20 mouse cellular contexts compared by ENCODE assay signal in genomic region chr6:141148417-141149169, GRCm38 (mm10).
DNase-seq lines count a peak whose midpoint lies in the region; ATAC-seq and TF ChIP-seq lines count a peak whose summit lies in the region.
"Had no signal": no experiment of that assay in that cellular context is flagged by ENCODE, and none has a peak within 500 bp of the region (broad histone marks: within the 10 kb centered on the region; RNA-seq: fewer than 3 reads in every experiment).

No protein-coding gene starts in this region.

- no peak overlapping the region for H3K4me3 ChIP-seq in forebrain, embryonic 12.5 days (replicated peaks)
- no peak overlapping the region for H3K4me3 ChIP-seq in forebrain, embryonic 16.5 days (replicated peaks; ENCODE audit: low read length)
- no peak overlapping the region for H3K4me3 ChIP-seq in midbrain, embryonic 12.5 days
- no peak overlapping the region for H3K4me3 ChIP-seq in thymus, adult 2 months (ENCODE audit: control insufficient read depth, insufficient read depth, low read length)
- H3K4me3 ChIP-seq: embryonic facial prominence, embryonic 15.5 days; gastrocnemius, adult 2 months; hindbrain, embryonic 13.5 days; limb, embryonic 15.5 days; liver, embryonic 15.5 days; neural tube, embryonic 12.5 days had no signal

- WGBS in forebrain, embryonic 12.5 days, result 46% methylated on average over 5 of the region's 5 CpGs
- 40% methylated on average over 5 of the region's 5 CpGs for whole genome bisulfite sequencing in forebrain, embryonic 16.5 days
- 49% methylated on average over 5 of the region's 5 CpGs for WGBS in midbrain, embryonic 12.5 days
- 93% methylated on average over 5 of the region's 5 CpGs for WGBS in thymus, adult 2 months

- H3K27me3 ChIP-seq in forebrain, embryonic 12.5 days, result no peaks in the 10 kb centered on the region
- H3K27me3 ChIP-seq in forebrain, embryonic 16.5 days (replicated peaks; ENCODE audit: control insufficient read depth, insufficient read depth, low read length), result no peaks in the 10 kb centered on the region
- H3K27me3 ChIP-seq in midbrain, embryonic 12.5 days, result no peaks in the 10 kb centered on the region
- H3K27me3 ChIP-seq in thymus, adult 2 months (ENCODE audit: control insufficient read depth, insufficient read depth, low read length), result no peaks in the 10 kb centered on the region
- H3K27me3 ChIP-seq: CH12.LX; embryonic facial prominence, embryonic 15.5 days; hindbrain, embryonic 13.5 days; limb, embryonic 15.5 days; liver, embryonic 15.5 days; neural tube, embryonic 12.5 days had no signal

- no peak overlapping the region for H3K9ac ChIP-seq in forebrain, embryonic 12.5 days
- no peak overlapping the region for H3K9ac ChIP-seq in forebrain, embryonic 16.5 days (replicated peaks; ENCODE audit: low read depth, low read length)
- no peak overlapping the region for H3K9ac ChIP-seq in midbrain, embryonic 12.5 days (replicated peaks)
- H3K9ac ChIP-seq: embryonic facial prominence, embryonic 15.5 days; hindbrain, embryonic 13.5 days; limb, embryonic 15.5 days; liver, embryonic 15.5 days; neural tube, embryonic 12.5 days had no signal

- 0 out of 2 replicates have a peak, but pooled peaks have one; percentile 30 for ATAC-seq in forebrain, embryonic 12.5 days (ENCODE audit: low FRiP score)
- ATAC-seq in forebrain, embryonic 16.5 days, result no peak
- ATAC-seq in midbrain, embryonic 12.5 days (ENCODE audit: low FRiP score, low read depth), result peak; percentile 66

- peak; percentile 9 for DNase-seq in embryo, embryonic 11 days
- DNase-seq in retina, postnatal 1 day, result peak; percentile 30
- DNase-seq in lung, postnatal 36 days, result no peak
- DNase-seq in thymus, adult 2 months, result no peak
- DNase-seq: cerebellum, adult 8-10 months; gastrocnemius, adult 2 months; heart, postnatal 14 days; kidney, adult 18-20 months; kidney, postnatal 10 days; spleen, adult 18-20 months had no signal

- TF ChIP-seq POLR2A in thymus, adult 2 months (IDR thresholded peaks at IDR 0.05; ENCODE audit: control insufficient read depth, extremely low read depth, insufficient read depth, low read length, poor library complexity), result no peak

- H3K36me3 ChIP-seq in forebrain, embryonic 12.5 days (replicated peaks), result no peaks in the 10 kb centered on the region
- no peaks in the 10 kb centered on the region for H3K36me3 ChIP-seq in forebrain, embryonic 16.5 days (ENCODE audit: control insufficient read depth, insufficient read depth)
- H3K36me3 ChIP-seq in midbrain, embryonic 12.5 days, result no peaks in the 10 kb centered on the region
- H3K36me3 ChIP-seq in thymus, adult 2 months (ENCODE audit: control insufficient read depth, insufficient read depth, low read length), result no peaks in the 10 kb centered on the region
- H3K36me3 ChIP-seq: embryonic facial prominence, embryonic 15.5 days; hindbrain, embryonic 13.5 days; limb, embryonic 15.5 days; liver, embryonic 15.5 days; neural tube, embryonic 12.5 days had no signal

- TF ChIP-seq CTCF in thymus, adult 2 months (IDR thresholded peaks at IDR 0.05; ENCODE audit: borderline replicate concordance, control insufficient read depth, extremely low read depth, insufficient read depth, low read length, poor library complexity), result no peak

- H3K27ac ChIP-seq in forebrain, embryonic 12.5 days, result no peak overlapping the region
- no peak overlapping the region for H3K27ac ChIP-seq in forebrain, embryonic 16.5 days (ENCODE audit: low read length)
- H3K27ac ChIP-seq in midbrain, embryonic 12.5 days (replicated peaks), result no peak overlapping the region
- H3K27ac ChIP-seq in thymus, adult 2 months (ENCODE audit: control insufficient read depth, insufficient read depth, low read length), result no peak overlapping the region
- H3K27ac ChIP-seq: embryonic facial prominence, embryonic 15.5 days; gastrocnemius, adult 2 months; hindbrain, embryonic 13.5 days; limb, embryonic 15.5 days; liver, embryonic 15.5 days; neural tube, embryonic 12.5 days had no signal

- H3K9me3 ChIP-seq in forebrain, embryonic 12.5 days, result no peaks in the 10 kb centered on the region
- H3K9me3 ChIP-seq in forebrain, embryonic 16.5 days (ENCODE audit: control insufficient read depth, low read length), result no peaks in the 10 kb centered on the region
- no peaks in the 10 kb centered on the region for H3K9me3 ChIP-seq in midbrain, embryonic 12.5 days
- H3K9me3 ChIP-seq: embryonic facial prominence, embryonic 15.5 days; hindbrain, embryonic 13.5 days; limb, embryonic 15.5 days; liver, embryonic 15.5 days; neural tube, embryonic 12.5 days had no signal

- peaks cover 8% of the 10 kb centered on the region for H3K4me1 ChIP-seq in forebrain, embryonic 12.5 days
- H3K4me1 ChIP-seq in forebrain, embryonic 16.5 days (replicated peaks; ENCODE audit: control insufficient read depth, insufficient read depth, low read length), result no peaks in the 10 kb centered on the region
- peaks cover 11% of the 10 kb centered on the region; the same call in 1 of the 2 replicates for H3K4me1 ChIP-seq in midbrain, embryonic 12.5 days
- no peaks in the 10 kb centered on the region for H3K4me1 ChIP-seq in thymus, adult 2 months (replicated peaks; ENCODE audit: control insufficient read depth, insufficient read depth, low read length)
- H3K4me1 ChIP-seq: embryonic facial prominence, embryonic 15.5 days; limb, embryonic 15.5 days; liver, embryonic 15.5 days; neural tube, embryonic 12.5 days had no signal

- no peak overlapping the region for H3K4me2 ChIP-seq in forebrain, embryonic 12.5 days
- no peak overlapping the region for H3K4me2 ChIP-seq in forebrain, embryonic 16.5 days (ENCODE audit: low read length)
- no peak overlapping the region for H3K4me2 ChIP-seq in midbrain, embryonic 12.5 days (replicated peaks)
- H3K4me2 ChIP-seq: embryonic facial prominence, embryonic 15.5 days; heart, embryonic 11.5 days; hindbrain, embryonic 13.5 days; limb, embryonic 15.5 days; liver, embryonic 15.5 days; neural tube, embryonic 12.5 days had no signal

Comparison
In these comparisons a context has a peak if more than half of its experiments do, and no peak if none do; other contexts are left out.
1. DNase-seq: peak in embryo, embryonic 11 days (single experiment) and retina, postnatal 1 day (single experiment); none in lung, postnatal 36 days (single experiment) and thymus, adult 2 months (single experiment).